Mouse (Mus musculus) central nervous system, embryonic 14 days (tissue): ENCODE results near the gene Zfp759. TPM values are rescaled to one million over a fixed set of nuclear protein-coding genes. Genes with fewer than 3 reads are reported as not detected.

Experiments
- polyA plus RNA-seq: library from polyadenylated mRNA; depleted of rRNA; stranded (reverse); fragments of >200 nt; gene quantifications from 2 replicates; pipeline ENCODE4 v1.2.3, GENCODE M21; 2012; rRNA removed

Zfp759 gene
- polyA plus RNA-seq, result 2.8 TPM in 2 replicates

DNA sequence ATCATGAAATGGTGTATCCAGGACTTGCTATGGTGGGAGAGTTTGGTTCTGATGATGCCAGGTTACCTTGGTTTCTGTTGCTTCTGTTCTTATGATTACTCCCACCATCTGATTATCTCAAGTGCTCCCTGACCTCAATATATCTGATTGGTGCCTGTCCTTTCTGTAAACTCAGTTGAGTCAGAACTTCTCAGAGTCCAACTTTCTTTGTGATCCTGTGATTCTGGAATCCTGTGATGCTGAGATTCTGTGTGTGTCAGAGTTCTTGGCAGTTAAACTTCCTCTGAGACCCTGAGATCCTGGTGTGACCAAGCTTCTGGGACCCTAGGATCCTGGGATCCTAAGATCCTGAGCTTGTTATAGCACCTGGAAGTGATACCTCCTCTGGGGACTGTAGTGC is at the start of gene Zfp759:
Zfp759 (plus strand) TSS at position 301 of the 400 bp plus-strand sequence.

DNA sequence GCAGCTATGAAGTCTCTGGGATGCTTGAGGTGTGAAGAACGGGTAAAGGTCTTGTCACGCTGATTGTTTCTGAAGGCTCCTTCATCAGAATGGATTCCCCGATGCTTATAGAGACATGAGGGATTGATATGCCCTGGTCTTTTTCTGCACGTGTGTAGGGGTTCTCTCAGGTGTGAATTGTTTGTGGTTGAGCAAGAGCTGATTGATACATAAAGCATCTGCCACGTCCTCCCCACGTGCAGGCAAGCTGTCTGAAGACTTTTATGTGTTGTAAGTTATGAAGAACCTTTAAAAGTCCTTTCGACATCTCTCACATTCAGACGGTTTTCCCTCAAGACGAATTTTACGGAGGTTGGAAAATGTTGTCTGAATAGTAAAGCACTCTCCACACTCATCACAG is 23.6 kb upstream of the Zfp759 start, which contains the start of gene Zfp708:
Zfp708 (minus strand) TSS at position 101 of the 400 bp plus-strand sequence.

DNA sequence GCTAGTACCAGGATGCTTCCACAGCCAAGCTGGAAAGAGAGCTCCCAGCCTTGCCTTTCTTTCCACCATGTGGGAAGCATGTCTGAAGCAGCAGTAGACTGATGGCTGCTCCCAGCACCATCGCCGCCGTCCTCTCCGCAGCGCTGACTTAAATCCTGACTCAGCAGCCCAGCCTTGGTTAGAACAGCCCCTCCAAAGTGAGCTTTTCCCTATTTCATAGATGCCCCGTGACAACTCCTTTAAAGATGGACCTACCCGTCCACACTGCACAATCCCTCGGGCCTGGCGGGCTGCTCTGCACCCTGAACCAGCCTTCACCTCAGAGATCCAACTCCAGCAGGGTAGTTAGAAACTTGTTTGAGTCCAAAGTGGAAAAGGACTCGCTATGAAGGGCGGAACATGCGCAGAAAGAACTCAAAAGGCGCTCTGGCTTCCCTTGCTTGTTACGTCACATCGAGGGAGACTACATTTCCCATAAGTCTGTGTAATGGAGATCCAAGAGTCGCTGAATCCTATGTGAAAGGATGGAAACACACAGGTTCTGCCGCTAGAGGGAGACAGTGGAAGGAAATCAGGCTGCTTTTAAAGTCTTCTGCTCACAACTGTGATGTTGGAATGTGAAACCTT is 13.2 kb upstream of the Zfp759 start, which contains the start of gene Gm28557:
Gm28557 (minus strand) TSS at position 411 of the 627 bp plus-strand sequence.

DNA sequence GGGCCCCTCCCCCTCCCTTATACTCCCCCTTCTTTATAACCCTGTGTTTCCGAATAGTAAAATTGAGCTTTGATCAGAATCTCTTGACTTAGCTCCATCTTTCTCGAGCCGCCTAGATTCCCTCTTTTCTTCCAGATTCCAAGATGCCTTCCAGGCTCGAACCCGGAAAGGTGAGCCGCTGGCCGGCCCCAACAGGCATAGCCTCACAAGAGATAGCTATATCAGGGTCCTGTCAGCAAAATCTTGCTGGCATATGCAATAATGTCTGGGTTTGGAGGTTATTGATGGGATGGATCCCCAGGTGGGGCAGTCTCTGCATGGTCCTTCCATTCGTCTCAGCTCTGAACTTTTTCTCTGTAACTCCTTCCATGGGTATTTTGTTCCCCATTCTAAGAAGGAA is 5.3 kb upstream of the Zfp759 start, which contains the start of gene Rslcan18:
Rslcan18 (minus strand) TSS at position 101 of the 400 bp plus-strand sequence.

DNA sequence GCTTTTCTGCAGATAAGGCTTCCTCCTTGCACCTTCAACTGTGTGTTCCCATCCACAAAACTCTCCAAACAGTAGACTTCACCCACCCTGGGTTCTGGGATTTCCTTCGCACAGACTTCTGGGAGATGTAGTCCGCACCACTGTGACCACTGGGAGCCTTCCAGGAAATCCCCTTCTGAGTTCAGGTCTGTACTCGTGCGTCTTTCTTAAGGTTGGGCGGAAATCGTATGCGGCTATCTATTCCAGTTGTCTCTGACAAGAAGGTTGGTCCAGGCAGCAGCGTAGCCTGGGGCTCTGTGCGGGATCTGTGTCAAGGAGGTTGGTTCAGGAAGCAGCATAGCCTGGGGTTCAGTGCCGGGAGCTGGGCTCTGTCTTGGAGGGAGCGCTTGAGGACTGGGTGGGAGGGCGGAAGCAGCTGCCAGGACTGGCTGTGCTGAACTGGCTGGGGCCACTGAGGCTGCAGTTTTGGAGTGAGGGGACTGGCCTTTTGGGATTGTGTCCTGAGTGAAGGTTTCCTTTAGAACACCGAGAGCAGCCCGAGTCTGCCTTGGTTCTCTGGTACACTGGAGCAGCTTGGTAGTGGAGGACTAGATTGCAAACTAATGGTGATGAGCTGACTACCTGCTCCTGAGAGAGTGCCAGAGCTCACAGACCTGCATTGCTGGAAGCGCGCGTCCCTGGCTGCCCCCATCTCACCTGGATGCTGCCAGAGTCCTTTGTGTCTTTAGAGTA is 51.7 kb downstream of the Zfp759 start, which contains the start of gene Rsl1:
Rsl1 (plus strand) TSS at position 192 of the 732 bp plus-strand sequence.

Other genes with a start within 250 kb of the Zfp759 start
- 3.0 and 3.3 TPM in 2 replicates for gene Gm10767, start 216.7 kb upstream of the Zfp759 start, polyA plus RNA-seq
- 3.0 and 3.1 TPM in 2 replicates for gene Zfp712, start 60.5 kb upstream of the Zfp759 start, polyA plus RNA-seq
- gene Zfp708, start 23.7 kb upstream of the Zfp759 start, polyA plus RNA-seq, result 5.6 and 6.2 TPM in 2 replicates
- 2.7 TPM in 2 replicates for gene Gm28557, start 13.1 kb upstream of the Zfp759 start, polyA plus RNA-seq
- 0.08 and 0.10 TPM in 2 replicates for gene Rslcan18, start 5.4 kb upstream of the Zfp759 start, polyA plus RNA-seq
- gene Rsl1, start 51.5 kb downstream of the Zfp759 start, polyA plus RNA-seq, result 5.2 and 5.4 TPM in 2 replicates
- 1.3 and 1.4 TPM in 2 replicates for gene Zfp455, start 72.8 kb downstream of the Zfp759 start, polyA plus RNA-seq
- 3.0 and 3.6 TPM in 2 replicates for gene Zfp458, start 156.8 kb downstream of the Zfp759 start, polyA plus RNA-seq
- gene Zfp457, start 184.8 kb downstream of the Zfp759 start, polyA plus RNA-seq, result 2.1 and 2.5 TPM in 2 replicates
- 2.3 and 2.5 TPM in 2 replicates for gene Zfp595, start 210.9 kb downstream of the Zfp759 start, polyA plus RNA-seq
- gene Gm28044, start 238.9 kb downstream of the Zfp759 start, polyA plus RNA-seq, result not detected in 2 replicates
- gene Zfp953, start 238.9 kb downstream of the Zfp759 start, polyA plus RNA-seq, result 0.59 and 0.71 TPM in 2 replicates